Mouse (Mus musculus): ENCODE results near the gene Rsbn1l.

Rsbn1l gene

GRCm38 (mm10) chr5:20956298-20956697, at the start of gene Rsbn1l:
Gene Rsbn1l (minus strand): TSS chr5:20956398.
- DNase-seq (ENCODE audit: low spot score in 2 of 2) = no peak

DNA sequence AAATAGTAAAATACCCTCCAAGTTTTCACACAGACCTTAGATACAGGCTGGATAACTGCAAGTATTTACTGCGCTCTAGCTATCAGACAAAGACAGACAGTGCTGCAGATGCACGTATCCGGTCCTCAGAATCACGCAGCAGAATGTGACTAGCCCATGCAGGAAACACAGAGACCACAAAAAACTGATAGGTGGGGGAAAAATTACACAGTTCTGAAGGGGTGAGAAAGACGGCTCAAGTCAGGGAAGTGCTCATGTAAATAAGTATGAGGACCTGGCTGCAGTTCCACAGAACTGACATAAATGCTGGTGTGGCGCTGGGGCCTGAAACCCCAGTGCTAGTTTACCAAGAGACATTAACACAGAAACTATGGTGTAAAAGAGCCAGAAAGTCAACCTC, 46.5 kb upstream of the Rsbn1l start:
- no peak for DNase-seq (ENCODE audit: low spot score in 2 of 2)

- no peak for DNase-seq (ENCODE audit: low spot score in 2 of 2)
Measured at GRCm38 (mm10) chr5:21001622-21002315, 45.6 kb upstream of the Rsbn1l start.

DNA sequence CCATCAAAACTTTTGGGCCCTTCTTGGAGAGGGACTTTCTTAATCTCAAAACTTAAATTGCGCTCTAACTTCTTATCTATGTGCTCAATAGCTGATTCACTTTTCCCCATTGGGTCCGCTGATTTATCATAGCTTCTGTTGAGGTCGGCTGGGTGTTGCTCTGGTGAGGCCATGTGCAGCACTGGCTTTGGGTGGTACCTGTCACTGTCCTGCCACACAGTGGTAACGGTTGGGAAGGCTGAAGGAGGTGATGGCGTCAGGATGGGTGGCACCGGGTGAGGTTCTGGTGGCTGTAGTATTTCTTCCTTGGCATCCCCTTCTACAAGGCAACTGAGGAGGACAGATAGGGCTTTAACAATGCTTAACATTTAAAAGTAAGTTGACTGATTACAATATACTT, 42.2 kb upstream of the Rsbn1l start:
- DNase-seq (ENCODE audit: low spot score in 2 of 2) = no peak

- no peak for DNase-seq (ENCODE audit: low spot score in 2 of 2)
Measured at GRCm38 (mm10) chr5:20997555-20997954, 41.4 kb upstream of the Rsbn1l start.

GRCm38 (mm10) chr5:20990062-20990809, 34.0 kb upstream of the Rsbn1l start:
- no peak for DNase-seq (ENCODE audit: low spot score in 2 of 2)

GRCm38 (mm10) chr5:20986271-20986670, 30.1 kb upstream of the Rsbn1l start:
- no peak for DNase-seq (ENCODE audit: low spot score in 2 of 2)

DNA sequence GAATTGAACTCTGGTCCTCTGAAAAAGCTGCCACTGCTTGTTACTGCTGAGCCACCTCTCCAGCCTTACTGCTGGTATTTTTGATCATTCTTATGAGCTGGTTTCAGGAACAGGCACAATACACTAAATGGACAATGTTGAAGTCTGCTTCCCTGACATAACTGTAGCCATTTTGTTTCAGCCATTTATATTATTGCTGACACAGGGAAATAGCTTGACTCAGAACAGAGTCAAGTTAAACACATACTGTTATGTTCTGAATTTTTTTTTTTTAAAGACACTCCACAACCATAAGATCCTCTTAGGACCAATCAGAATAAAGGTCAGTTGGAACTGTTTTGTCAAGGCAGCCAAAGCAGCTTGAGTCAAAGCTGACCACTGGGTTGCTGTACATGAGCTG, 27.3 kb upstream of the Rsbn1l start:
- no peak for DNase-seq (ENCODE audit: low spot score in 2 of 2)

GRCm38 (mm10) chr5:20974690-20975089, 18.5 kb upstream of the Rsbn1l start:
- DNase-seq (ENCODE audit: low spot score in 2 of 2) = no peak

- no peak for DNase-seq (ENCODE audit: low spot score in 2 of 2)
Measured at GRCm38 (mm10) chr5:20973999-20974398, 17.8 kb upstream of the Rsbn1l start.

GRCm38 (mm10) chr5:20973069-20973468, 16.9 kb upstream of the Rsbn1l start:
- no peak for DNase-seq (ENCODE audit: low spot score in 2 of 2)

DNA sequence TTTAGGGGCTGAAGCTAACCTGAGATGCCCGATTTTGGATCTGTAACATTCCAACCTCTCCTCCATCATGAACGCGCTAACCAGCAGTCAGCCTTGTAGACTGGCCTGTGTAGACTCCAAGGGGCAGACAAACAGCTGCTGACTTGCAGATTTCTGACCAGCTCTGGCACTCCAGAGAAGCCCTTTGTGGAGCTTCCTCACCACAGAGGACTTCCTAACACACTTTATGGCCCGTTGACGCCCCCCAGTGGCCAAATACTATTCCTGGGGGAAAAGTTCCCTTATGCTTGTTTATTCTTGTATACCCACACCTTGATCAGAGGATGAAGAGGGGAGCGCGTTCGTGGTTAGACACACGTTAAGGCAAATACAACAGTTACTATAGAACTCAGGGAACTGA, 12.8 kb upstream of the Rsbn1l start:
- DNase-seq (ENCODE audit: low spot score in 2 of 2) = peak in 1 of 2 experiments; percentile 56

GRCm38 (mm10) chr5:20968493-20968892, 12.3 kb upstream of the Rsbn1l start:
- DNase-seq (ENCODE audit: low spot score in 2 of 2) = no peak

DNA sequence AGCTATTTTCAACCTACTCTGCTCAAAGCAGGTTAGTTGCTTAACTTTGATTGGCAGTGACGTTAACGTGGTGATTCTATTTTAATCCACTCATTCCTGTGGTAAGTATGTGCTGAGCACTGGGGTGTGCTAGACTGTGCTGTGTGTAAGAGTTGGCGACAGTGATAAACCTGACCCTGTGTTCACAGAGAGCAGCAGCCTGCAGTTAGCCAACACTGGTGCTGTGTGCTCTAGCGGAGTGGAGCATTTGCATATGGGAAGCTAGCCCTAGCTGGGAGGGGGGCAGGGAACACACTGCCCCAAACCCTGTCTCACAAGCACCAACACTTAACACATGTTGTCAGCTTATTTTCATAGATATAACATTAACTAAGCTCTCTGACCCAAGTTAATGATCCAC, 11.7 kb upstream of the Rsbn1l start:
- no peak for DNase-seq (ENCODE audit: low spot score in 2 of 2)

DNA sequence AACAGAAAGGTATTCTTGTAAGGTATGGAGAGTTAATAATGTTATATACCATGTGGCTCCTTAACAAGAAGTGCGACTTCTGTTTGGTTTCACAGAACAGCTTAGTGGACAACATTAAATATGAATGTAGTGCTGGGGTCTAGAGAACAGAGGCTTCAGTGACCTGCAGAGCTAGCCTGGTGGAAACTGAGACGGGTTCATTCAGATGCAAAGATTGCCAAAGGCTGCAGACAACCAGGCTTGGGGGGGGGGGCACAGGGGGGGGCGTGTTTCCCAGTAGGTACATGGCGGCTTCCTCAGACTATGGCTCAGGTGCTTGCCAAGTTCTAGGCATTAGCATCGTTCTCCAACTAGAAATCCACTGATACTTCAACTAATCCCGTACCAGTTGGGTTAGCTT, 8.2 kb upstream of the Rsbn1l start:
- DNase-seq (ENCODE audit: low spot score in 2 of 2) = no peak

- DNase-seq (ENCODE audit: low spot score in 2 of 2) = no peak
Measured at GRCm38 (mm10) chr5:20963295-20963694, 7.1 kb upstream of the Rsbn1l start.

- no peak for DNase-seq (ENCODE audit: low spot score in 2 of 2)
Measured at GRCm38 (mm10) chr5:20960927-20961326, 4.7 kb upstream of the Rsbn1l start.

GRCm38 (mm10) chr5:20955114-20955835, 923 bp downstream of the Rsbn1l start:
- no peak for DNase-seq (ENCODE audit: low spot score in 2 of 2)

DNA sequence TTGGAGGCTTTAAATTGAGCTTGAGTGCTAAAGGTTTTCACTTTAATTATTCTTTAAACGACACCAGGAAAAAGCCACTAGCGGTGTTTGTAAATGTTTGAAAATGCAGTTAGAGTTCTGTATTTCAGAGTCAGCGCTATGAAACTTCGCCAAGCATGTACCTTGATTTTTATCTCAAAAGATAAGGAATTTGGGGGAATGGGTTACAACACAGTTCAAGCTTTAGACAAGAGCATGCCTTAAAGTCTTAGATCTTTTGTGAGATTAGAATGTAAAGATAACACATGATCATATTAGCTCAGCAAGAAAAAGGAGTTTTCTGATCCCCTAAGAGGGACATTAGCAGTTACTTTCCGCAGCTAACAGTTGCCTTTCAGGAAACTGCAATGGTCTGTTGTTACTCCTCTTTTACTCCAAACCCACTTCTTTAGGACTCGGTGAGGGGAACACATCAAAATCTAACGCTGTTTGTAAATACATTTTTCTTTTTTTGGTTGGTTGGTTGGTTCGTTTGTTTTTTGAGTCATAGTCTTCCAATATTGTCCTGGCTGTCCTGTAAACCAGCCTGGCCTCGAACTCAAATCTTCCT, 3.8 kb downstream of the Rsbn1l start:
- no peak for DNase-seq (ENCODE audit: low spot score in 2 of 2)

- peak; percentile 93 to 97 for DNase-seq (ENCODE audit: low spot score in 2 of 2)
Measured at GRCm38 (mm10) chr5:20951666-20952281, 4.4 kb downstream of the Rsbn1l start.

- peak in 1 of 2 experiments; percentile 55 for DNase-seq (ENCODE audit: low spot score in 2 of 2)
Measured at GRCm38 (mm10) chr5:20950855-20951650, 5.1 kb downstream of the Rsbn1l start.

Data from left cerebral cortex, adult 9 months (tissue).